Mouse (Mus musculus) liver, embryonic 16.5 days (tissue): ENCODE results near the gene Tmem251. TPM values are rescaled to one million over a fixed set of nuclear protein-coding genes. Genes with fewer than 3 reads are reported as not detected.

Experiments
- ATAC-seq: fragments of 200-750 bp; cut with Nextera tagmentation; 2 replicates; pipeline ENCODE4 v1.8.0; 2017; ENCODE audit warnings: low read depth, mild to moderate bottlenecking, moderate number of reproducible peaks, moderate library complexity
- H3K27ac ChIP-seq: fragments of 300-500 bp; sonication (generic); 2 replicates; pipeline ENCODE4 v1.5.1; 2014; ENCODE audit warnings: mild to moderate bottlenecking, low read length
- H3K27me3 ChIP-seq: fragments of 300-500 bp; sonication (generic); 2 replicates; pipeline ENCODE4 v1.6.1; 2014; ENCODE audit warnings: low read depth, low read length, mixed read lengths; ENCODE audit not compliant: control insufficient read depth, insufficient read depth
- H3K36me3 ChIP-seq: fragments of 300-500 bp; sonication (generic); 2 replicates; pipeline ENCODE4 v1.6.1; 2014; ENCODE audit warnings: mild to moderate bottlenecking; ENCODE audit not compliant: control insufficient read depth, insufficient read depth
- H3K4me1 ChIP-seq: fragments of 300-500 bp; sonication (generic); 2 replicates; pipeline ENCODE4 v1.6.1; 2014; ENCODE audit warnings: low read depth, low read length, mixed read lengths; ENCODE audit not compliant: control insufficient read depth
- H3K4me2 ChIP-seq: fragments of 300-500 bp; sonication (generic); 2 replicates; pipeline ENCODE4 v1.6.1; 2014; ENCODE audit warnings: low read depth, low read length, mixed read lengths
- H3K4me3 ChIP-seq: fragments of 300-500 bp; sonication (generic); 2 replicates; pipeline ENCODE4 v1.5.1; 2014; ENCODE audit warnings: low read depth, mild to moderate bottlenecking, low read length
- H3K9ac ChIP-seq: fragments of 300-500 bp; sonication (generic); 2 replicates; pipeline ENCODE4 v1.6.1; 2014; ENCODE audit warnings: low read depth, low read length
- H3K9me3 ChIP-seq: fragments of 300-500 bp; sonication (generic); replicated peaks from 2 replicates; pipeline ENCODE4 v1.6.1; 2016; ENCODE audit warnings: low read length; ENCODE audit not compliant: control insufficient read depth
- WGBS: fragments of 180-500 bp; shearing (Covaris S2); extraction: QIAGEN DNeasy Blood & Tissue Kit; methylation state at CpG from one replicate; pipeline ENCODE4 v1.1.7; 2014; ENCODE audit not compliant: insufficient replicate concordance; 5-methylcytosine and 5-hydroxymethylcytosine counted together
- polyA plus RNA-seq: library from polyadenylated mRNA; unstranded; fragments of >200 nt; fragmentation: Nextera tagmentation; extraction: Ambion mirVana; gene quantifications from 2 replicates; pipeline ENCODE4 v1.2.1, GENCODE M21; 2015

Gene Tmem251
- polyA plus RNA-seq, 1 experiment from 2014 or later = 4.6 TPM

- Histone ChIP-seq H3K4me3 (no peak overlapping the region), H3K4me2 (no peak overlapping the region), H3K27me3 (no peaks in the 10 kb centered on the region), H3K27ac (no peak overlapping the region), H3K9ac (no peak overlapping the region), H3K4me1 (no peaks in the 10 kb centered on the region; the same call in 1 of the 2 replicates), H3K36me3 (no peaks in the 10 kb centered on the region), H3K9me3 (no peaks in the 10 kb centered on the region)
- 70% methylated on average over 8 of the region's 8 CpGs for WGBS
- ATAC-seq = no peak
Measured at GRCm38 (mm10) chr12:102722966-102723365, 20.6 kb upstream of the Tmem251 start.

DNA sequence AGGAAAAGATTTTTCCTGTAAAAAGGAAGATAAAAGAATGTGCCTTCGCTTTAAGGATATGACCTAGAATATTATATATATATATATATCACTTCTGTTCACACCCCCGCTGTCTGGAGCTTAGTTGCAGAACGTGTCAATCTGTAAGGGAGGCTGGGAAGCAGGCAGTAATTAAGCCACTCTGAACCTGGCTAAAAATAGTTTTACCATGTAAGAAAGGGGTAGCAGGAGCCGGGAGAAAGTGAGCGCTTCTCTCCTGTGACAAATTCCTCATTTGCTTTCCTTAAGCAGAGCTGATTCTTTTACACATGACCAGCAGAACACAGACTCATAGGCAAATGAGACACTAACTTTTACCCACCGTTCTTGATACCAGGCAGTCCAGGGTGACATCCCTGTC lies 19.7 kb upstream of the Tmem251 start:
- H3K27ac ChIP-seq = no peak overlapping the region
- 53% methylated on average over 6 of the region's 6 CpGs for WGBS
- no peaks in the 10 kb centered on the region for H3K27me3 ChIP-seq
- no peaks in the 10 kb centered on the region for H3K36me3 ChIP-seq
- no peak overlapping the region for H3K9ac ChIP-seq
- no peak overlapping the region for H3K4me3 ChIP-seq
- H3K4me2 ChIP-seq = no peak overlapping the region
- no peaks in the 10 kb centered on the region for H3K9me3 ChIP-seq
- H3K4me1 ChIP-seq = no peaks in the 10 kb centered on the region; the same call in 1 of the 2 replicates
- no peak for ATAC-seq

GRCm38 (mm10) chr12:102725146-102725545 lies 18.4 kb upstream of the Tmem251 start:
- Histone ChIP-seq H3K36me3 (no peaks in the 10 kb centered on the region), H3K4me2 (no peak overlapping the region), H3K27me3 (no peaks in the 10 kb centered on the region), H3K4me1 (peaks cover 2% of the 10 kb centered on the region), H3K9me3 (no peaks in the 10 kb centered on the region), H3K27ac (no peak overlapping the region), H3K9ac (no peak overlapping the region), H3K4me3 (no peak overlapping the region)
- WGBS = 78% methylated on average over 6 of the region's 6 CpGs
- no peak for ATAC-seq

DNA sequence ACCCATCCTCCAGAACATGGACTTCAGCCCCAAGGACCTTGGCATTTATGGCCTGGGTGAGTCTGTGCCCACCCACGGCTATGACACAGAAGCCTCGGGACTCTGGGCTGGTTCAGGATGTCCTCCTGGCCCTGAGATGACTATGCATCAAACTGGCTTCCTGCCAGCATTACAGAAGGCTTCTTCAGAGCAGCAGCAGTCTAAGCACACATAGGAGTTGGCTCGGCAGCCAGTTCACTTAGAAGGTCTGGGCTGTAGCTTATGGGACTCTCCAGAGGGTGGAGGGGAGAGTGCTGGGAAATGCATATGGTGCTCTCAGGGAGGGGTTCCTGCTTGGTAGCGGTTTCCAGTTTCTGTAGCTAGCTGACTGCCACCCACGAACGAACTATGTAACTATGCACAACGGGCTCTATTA lies 17.8 kb upstream of the Tmem251 start:
- Histone ChIP-seq H3K9me3 (no peaks in the 10 kb centered on the region), H3K4me2 (no peak overlapping the region), H3K36me3 (no peaks in the 10 kb centered on the region), H3K4me1 (peaks cover 9% of the 10 kb centered on the region), H3K27me3 (no peaks in the 10 kb centered on the region), H3K4me3 (no peak overlapping the region), H3K27ac (no peak overlapping the region), H3K9ac (no peak overlapping the region)
- ATAC-seq = no peak
- 48% methylated on average over 7 of the region's 7 CpGs for WGBS

- H3K9me3 ChIP-seq = no peaks in the 10 kb centered on the region
- peak; percentile 93 for ATAC-seq
- H3K27me3 ChIP-seq = no peaks in the 10 kb centered on the region
- peak overlapping the region; percentile 12; the same call in 1 of the 2 replicates for H3K4me3 ChIP-seq
- H3K9ac ChIP-seq = no peak overlapping the region
- H3K27ac ChIP-seq = no peak overlapping the region
- H3K36me3 ChIP-seq = no peaks in the 10 kb centered on the region
- WGBS = 35% methylated on average over 26 of the region's 26 CpGs
- H3K4me2 ChIP-seq = peak overlapping the region; percentile 51
- peaks cover 16% of the 10 kb centered on the region for H3K4me1 ChIP-seq
Measured at GRCm38 (mm10) chr12:102729855-102730797, 13.4 kb upstream of the Tmem251 start.

GRCm38 (mm10) chr12:102730798-102731619 lies 12.6 kb upstream of the Tmem251 start:
- Histone ChIP-seq H3K36me3 (no peaks in the 10 kb centered on the region), H3K4me1 (peaks cover 16% of the 10 kb centered on the region), H3K4me3 (no peak overlapping the region), H3K27ac (no peak overlapping the region), H3K9me3 (no peaks in the 10 kb centered on the region), H3K9ac (no peak overlapping the region), H3K27me3 (no peaks in the 10 kb centered on the region), H3K4me2 (peak overlapping the region; percentile 51; the same call in 1 of the 2 replicates)
- WGBS = 39% methylated on average over 16 of the region's 16 CpGs
- no peak for ATAC-seq

DNA sequence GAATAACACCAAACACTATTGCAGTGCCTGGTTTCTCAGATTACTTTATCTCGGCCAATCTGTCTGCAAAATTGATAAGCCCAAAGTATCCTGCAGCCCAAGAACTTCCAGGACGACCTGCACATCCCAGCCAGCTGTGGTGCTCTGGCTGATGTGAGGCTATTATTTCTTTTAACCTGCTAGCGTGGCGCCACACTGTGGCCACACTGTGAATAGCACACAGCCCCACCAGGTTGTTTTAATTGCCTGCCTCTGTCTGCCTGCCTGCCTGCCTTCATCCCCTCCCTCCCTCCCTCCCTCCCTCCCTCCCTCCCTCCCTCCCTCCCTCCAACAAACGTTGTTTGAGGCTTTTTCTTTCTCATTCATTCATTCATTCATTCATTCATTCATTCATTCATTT lies 10.2 kb upstream of the Tmem251 start:
- WGBS = 7% methylated on average over 4 of the region's 5 CpGs
- H3K4me1 ChIP-seq = peaks cover 16% of the 10 kb centered on the region
- H3K4me3 ChIP-seq = no peak overlapping the region
- H3K27me3 ChIP-seq = no peaks in the 10 kb centered on the region
- H3K9me3 ChIP-seq = no peaks in the 10 kb centered on the region
- H3K4me2 ChIP-seq = no peak overlapping the region
- H3K27ac ChIP-seq = no peak overlapping the region
- no peak for ATAC-seq
- no peak overlapping the region for H3K9ac ChIP-seq
- H3K36me3 ChIP-seq = no peaks in the 10 kb centered on the region

DNA sequence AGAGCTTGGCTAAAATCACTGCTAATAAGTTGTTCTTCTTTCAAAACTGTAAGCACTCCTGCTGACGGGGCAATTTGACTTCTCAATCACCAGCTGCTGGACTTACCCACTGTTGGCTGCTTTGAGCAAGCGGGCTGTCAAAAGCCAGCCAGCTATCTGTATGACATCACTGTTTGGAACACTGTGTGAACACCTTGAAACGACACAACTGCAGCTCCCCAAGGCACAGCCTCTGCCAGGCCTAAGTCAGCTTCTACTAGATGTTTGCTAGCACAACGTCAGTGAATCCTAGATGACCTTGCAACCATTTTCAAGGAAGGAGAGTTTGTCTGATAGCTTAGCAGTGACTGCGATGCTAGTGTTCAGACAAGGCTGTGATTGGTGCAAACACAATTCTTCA lies 4.5 kb upstream of the Tmem251 start:
- Histone ChIP-seq H3K9ac (no peak overlapping the region), H3K27ac (no peak overlapping the region), H3K4me2 (no peak overlapping the region), H3K4me1 (peaks cover 12% of the 10 kb centered on the region), H3K36me3 (no peaks in the 10 kb centered on the region), H3K9me3 (no peaks in the 10 kb centered on the region), H3K4me3 (no peak overlapping the region), H3K27me3 (no peaks in the 10 kb centered on the region)
- ATAC-seq = no peak
- 68% methylated on average over 5 of the region's 5 CpGs for WGBS

GRCm38 (mm10) chr12:102740285-102740684 lies 3.3 kb upstream of the Tmem251 start:
- WGBS = 48% methylated on average over 3 of the region's 3 CpGs
- no peak overlapping the region for H3K27ac ChIP-seq

More at GRCm38 (mm10) chr12:102740285-102740684, 3.3 kb upstream of the Tmem251 start:
- Histone ChIP-seq H3K4me2 (no peak overlapping the region), H3K36me3 (no peaks in the 10 kb centered on the region), H3K9me3 (no peaks in the 10 kb centered on the region), H3K27me3 (no peaks in the 10 kb centered on the region), H3K4me3 (no peak overlapping the region), H3K9ac (no peak overlapping the region), H3K4me1 (peaks cover 20% of the 10 kb centered on the region)
- ATAC-seq = no peak
